Mouse (Mus musculus) macrophage (primary cell): ENCODE results near the gene Gcn1l1. TPM values are rescaled to one million over a fixed set of nuclear protein-coding genes. Genes with fewer than 3 reads are reported as not detected.

Source experiments
- H3K27ac ChIP-seq: fragments of 350-480 bp; formaldehyde crosslinking; 2 replicates; pipeline ENCODE4 v1.9.0; 2021
- H3K36me3 ChIP-seq: fragments of 350-480 bp; formaldehyde crosslinking; 2 replicates; pipeline ENCODE4 v1.9.0; 2021; ENCODE audit errors: inconsistent target
- H3K4me3 ChIP-seq: fragments of 350-480 bp; formaldehyde crosslinking; 2 replicates; pipeline ENCODE4 v1.9.0; 2021; ENCODE audit errors: inconsistent target
- H3K79me2 ChIP-seq: fragments of 350-480 bp; formaldehyde crosslinking; 2 replicates; pipeline ENCODE4 v1.9.0; 2021; ENCODE audit errors: inconsistent target
- WGBS: methylation state at CpG from one replicate; pipeline ENCODE4 v1.1.7; 2026; ENCODE audit warnings: inconsistent platforms; ENCODE audit not compliant: missing documents; 5-methylcytosine and 5-hydroxymethylcytosine counted together
- polyA plus RNA-seq: library from polyadenylated mRNA; stranded (reverse); fragments of 250-400 nt; gene quantifications from 3 replicates; pipeline ENCODE4 v1.2.4, GENCODE M21; 2018; ENCODE audit warnings: inconsistent platforms

The Gcn1l1 gene
- polyA plus RNA-seq, 1 experiment from 2014 or later = 12.9 TPM

DNA sequence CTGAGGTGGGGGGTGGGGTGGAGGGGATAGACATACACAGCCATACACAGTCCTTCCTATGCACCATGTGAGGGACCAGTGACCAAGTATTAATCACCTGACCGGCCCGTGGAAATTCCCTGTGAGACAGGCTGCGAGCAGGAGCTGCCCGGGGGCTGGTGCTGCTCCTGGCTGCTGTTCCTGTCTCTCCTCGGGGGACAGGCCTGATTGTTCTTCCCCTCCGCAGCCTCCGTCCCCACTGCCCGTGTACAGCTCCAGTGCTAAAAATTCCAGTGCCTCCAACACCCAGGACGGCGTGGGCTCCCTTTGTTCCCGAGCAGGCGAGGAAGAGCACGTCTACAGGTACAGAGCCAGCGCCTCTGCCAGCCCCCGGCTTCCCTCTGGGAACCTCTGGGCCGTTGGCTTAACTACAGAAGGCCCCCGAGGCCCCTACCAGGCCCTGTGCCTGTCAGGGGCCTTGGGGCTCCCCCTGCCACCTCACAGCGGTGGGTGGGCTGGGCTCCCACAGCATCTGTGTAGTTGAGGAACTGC, 20.3 kb upstream of the Gcn1l1 start:
- H3K36me3 ChIP-seq = peaks cover 50% of the 10 kb centered on the region
- H3K4me3 ChIP-seq = no peak overlapping the region
- WGBS = 40% methylated on average over 18 of the region's 18 CpGs
- H3K27ac ChIP-seq = no peak overlapping the region
- peaks cover 46% of the 10 kb centered on the region for H3K79me2 ChIP-seq

DNA sequence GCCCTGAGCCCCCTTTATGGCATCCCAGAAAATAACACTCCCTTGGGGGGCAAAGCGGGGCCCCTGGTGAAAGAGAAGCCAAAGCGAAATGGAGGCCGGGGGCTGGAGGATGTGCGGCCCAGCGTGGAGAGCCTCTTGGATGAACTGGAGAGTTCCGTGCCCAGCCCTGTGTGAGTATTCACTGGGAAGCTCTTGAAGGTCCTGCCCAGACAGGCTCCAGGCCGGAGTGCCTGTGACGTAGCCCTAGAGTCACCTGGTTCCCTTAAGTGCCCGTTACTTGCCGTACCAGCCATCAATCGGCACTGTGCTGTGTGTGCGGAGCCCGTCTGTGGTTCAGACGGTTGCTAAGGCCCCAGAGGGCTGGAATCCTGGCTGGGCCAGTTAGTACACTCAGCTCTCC, 19.4 kb upstream of the Gcn1l1 start:
- H3K27ac ChIP-seq = no peak overlapping the region
- peaks cover 37% of the 10 kb centered on the region for H3K79me2 ChIP-seq
- WGBS = 96% methylated on average over 14 of the region's 14 CpGs
- peaks cover 53% of the 10 kb centered on the region for H3K36me3 ChIP-seq
- H3K4me3 ChIP-seq = no peak overlapping the region

DNA sequence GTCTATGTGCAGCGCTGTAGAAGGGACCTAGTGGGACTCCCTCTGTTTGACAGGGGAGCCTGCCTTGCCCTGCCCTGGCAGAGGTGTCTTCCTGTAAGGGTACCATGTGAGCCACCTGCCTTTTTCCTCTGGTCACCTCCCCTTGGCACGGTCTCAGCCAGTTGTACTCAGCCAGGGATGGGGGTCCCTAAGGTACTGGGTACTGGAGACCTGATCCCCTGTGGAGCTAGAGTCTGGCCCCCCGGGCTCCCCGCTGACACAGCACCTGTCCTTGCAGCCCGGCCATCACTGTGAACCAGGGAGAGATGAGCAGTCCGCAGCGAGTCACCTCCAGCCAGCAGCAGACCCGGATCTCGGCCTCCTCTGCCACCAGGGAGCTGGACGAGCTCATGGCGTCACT, 18.5 kb upstream of the Gcn1l1 start:
- H3K36me3 ChIP-seq = peaks cover 54% of the 10 kb centered on the region
- H3K27ac ChIP-seq = no peak overlapping the region
- no peak overlapping the region for H3K4me3 ChIP-seq
- 98% methylated on average over 11 of the region's 11 CpGs for WGBS
- peaks cover 28% of the 10 kb centered on the region for H3K79me2 ChIP-seq

DNA sequence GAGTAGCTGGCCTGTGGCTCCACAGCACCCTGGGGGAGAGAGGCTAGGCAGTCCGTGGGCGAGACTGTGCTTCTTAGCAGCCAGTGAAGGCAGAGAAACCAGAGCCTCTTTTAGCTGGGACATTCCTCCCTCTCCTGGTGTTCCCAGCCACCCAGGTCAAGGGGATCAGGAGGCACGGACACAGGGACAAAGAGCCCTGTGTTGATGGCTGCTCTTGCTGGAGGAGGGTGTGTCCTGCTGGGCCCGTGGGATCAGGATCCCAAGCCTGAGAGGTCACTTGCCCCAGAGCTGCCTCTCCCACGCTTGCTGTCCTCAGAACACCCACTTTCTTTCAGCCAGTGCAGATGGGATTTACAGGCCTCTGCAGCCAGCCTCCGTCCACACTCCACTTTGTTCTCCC, 18.0 kb upstream of the Gcn1l1 start:
- Histone ChIP-seq H3K27ac (no peak overlapping the region), H3K79me2 (peaks cover 23% of the 10 kb centered on the region; the same call in 1 of the 2 replicates), H3K4me3 (no peak overlapping the region), H3K36me3 (peaks cover 59% of the 10 kb centered on the region)
- WGBS = over 99% methylated on average over 6 of the region's 6 CpGs

DNA sequence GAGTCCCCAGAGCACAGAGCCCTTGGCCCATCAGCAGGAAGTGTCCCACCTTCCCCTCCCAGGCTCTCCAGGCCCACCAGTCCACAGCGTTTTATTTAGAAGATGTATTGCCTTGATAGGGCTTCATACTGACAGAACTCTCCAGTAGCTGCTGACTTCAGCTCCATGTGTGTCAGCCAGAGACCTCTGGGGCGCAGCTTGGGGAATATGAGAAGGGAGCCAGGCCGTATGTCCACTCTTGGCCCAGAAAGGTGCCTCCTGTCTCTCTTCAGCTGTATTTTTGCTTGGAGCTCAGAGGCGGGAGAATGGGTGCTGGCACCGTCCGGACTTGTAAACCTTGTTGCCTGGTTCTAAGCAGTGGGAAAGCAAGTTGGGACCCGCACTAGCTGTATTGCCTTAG, 17.6 kb upstream of the Gcn1l1 start:
- Histone ChIP-seq H3K36me3 (peaks cover 63% of the 10 kb centered on the region), H3K4me3 (no peak overlapping the region)
- WGBS = 89% methylated on average over 7 of the region's 7 CpGs

DNA sequence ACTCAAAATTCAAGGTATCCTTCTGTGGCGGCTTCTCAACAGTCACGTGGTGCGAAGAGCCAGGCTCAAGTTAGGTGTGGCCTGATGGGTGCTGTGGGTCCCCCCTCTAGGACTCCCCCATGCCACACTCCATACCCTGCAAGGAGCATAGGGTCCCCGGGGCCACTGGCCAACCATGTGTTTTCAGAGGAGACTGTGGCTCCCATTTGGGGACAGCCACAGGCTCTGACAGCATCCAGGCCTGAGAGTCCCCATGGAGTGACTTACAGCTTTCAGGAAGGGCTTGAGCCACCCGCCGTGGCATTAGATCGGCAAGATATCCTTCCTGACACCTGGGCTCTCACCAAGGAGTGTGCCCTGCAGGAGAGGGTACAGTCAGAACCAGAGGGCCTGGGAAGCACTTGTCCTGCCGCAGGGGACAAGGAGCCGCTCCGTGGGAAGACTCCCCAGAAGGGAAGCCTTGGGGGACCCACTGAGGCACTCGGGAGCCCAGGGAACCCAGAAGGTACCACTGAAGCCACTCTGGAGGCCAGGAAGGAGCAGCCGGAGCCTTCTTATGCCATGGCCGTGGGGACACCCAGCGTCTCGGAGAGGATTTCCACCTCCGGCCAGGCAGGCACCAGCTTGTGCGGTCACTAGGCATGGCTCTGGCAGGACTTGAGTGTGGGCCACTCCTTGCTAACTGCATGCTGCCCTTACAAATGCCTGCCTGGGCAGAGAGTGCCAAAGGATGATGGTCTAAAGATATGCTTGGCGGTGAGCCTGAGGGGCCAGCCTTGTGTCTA, 16.4 kb upstream of the Gcn1l1 start:
- no peak overlapping the region for H3K4me3 ChIP-seq
- 96% methylated on average over 18 of the region's 18 CpGs for WGBS
- peaks cover 75% of the 10 kb centered on the region for H3K36me3 ChIP-seq
- H3K27ac ChIP-seq = no peak overlapping the region
- H3K79me2 ChIP-seq = peaks cover 7% of the 10 kb centered on the region; the same call in 1 of the 2 replicates

More for the DNA sequence above, 17.6 kb upstream of the Gcn1l1 start:
- Histone ChIP-seq H3K79me2 (peaks cover 19% of the 10 kb centered on the region; the same call in 1 of the 2 replicates), H3K27ac (no peak overlapping the region)

DNA sequence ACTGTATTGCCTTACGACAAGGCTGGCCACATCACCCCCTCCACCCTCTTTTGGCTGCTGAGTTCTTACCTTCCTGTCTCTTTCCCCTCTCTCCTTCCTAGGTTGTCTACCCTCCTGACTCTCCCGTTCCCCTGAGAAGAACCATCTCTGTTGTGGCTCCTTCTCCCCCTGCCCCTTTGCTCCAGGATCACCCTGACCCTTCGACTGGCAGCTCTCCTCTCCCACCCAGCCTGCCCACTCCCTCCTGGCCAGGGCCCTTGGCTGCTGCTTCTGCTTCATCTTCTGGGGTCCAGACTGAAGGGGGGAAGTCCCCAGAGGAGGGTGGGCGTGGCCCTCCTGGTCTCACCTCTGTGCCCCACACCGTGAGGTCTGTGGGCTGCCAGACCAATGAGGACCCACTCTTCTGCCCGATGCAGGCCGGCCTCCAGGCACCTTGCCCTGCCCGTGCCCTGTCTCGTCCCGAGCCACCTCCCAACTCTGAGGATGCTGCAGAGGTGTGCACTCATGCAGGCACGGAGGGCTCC, 14.5 kb upstream of the Gcn1l1 start:
- 94% methylated on average over 7 of the region's 11 CpGs for WGBS

DNA sequence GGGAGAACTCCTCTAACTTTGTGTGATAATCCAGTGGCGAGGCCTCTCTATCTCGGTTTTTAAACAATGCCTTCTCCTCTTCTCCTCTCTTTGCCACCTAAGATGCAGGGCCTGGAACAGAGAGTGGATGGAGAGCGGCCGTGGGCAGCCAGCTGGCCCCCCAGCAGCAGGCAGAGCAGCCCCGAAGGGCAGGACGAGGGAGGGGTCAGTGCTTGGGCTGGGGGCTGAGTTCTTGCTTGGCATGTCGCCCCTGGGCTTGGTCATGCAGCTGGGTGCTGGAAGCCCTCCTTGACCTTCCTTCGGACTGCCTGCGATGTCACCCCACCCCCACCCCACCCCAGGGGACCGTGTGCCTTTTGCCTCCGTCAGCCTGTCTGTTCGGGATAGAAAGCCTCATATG, 13.7 kb upstream of the Gcn1l1 start:
- no peak overlapping the region for H3K27ac ChIP-seq
- no peaks in the 10 kb centered on the region; the same call in 1 of the 2 replicates for H3K79me2 ChIP-seq
- peaks cover 63% of the 10 kb centered on the region for H3K36me3 ChIP-seq
- no peak overlapping the region for H3K4me3 ChIP-seq
- WGBS = 97% methylated on average over 12 of the region's 12 CpGs

More for the DNA sequence above, 14.5 kb upstream of the Gcn1l1 start:
- peaks cover 72% of the 10 kb centered on the region for H3K36me3 ChIP-seq
- no peak overlapping the region for H3K4me3 ChIP-seq
- H3K79me2 ChIP-seq = no peaks in the 10 kb centered on the region; the same call in 1 of the 2 replicates
- H3K27ac ChIP-seq = no peak overlapping the region

DNA sequence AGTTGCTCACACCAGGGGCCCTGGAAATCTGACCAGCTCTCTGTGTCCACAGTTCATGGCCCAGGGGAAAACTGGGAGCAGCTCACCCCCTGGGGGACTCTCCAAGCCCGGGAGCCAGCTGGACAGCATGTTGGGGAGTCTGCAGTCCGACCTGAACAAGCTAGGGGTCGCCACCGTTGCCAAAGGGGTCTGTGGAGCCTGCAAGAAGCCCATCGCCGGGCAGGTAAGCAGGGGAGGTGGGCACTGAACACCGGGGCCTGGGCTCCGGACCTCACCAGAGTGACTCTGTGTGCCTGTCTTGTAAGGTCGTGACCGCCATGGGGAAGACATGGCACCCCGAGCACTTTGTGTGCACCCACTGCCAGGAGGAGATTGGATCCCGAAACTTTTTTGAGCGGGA, 13.3 kb upstream of the Gcn1l1 start:
- Histone ChIP-seq H3K27ac (no peak overlapping the region), H3K79me2 (no peaks in the 10 kb centered on the region; the same call in 1 of the 2 replicates), H3K4me3 (no peak overlapping the region), H3K36me3 (peaks cover 59% of the 10 kb centered on the region)
- WGBS = 90% methylated on average over 8 of the region's 13 CpGs

DNA sequence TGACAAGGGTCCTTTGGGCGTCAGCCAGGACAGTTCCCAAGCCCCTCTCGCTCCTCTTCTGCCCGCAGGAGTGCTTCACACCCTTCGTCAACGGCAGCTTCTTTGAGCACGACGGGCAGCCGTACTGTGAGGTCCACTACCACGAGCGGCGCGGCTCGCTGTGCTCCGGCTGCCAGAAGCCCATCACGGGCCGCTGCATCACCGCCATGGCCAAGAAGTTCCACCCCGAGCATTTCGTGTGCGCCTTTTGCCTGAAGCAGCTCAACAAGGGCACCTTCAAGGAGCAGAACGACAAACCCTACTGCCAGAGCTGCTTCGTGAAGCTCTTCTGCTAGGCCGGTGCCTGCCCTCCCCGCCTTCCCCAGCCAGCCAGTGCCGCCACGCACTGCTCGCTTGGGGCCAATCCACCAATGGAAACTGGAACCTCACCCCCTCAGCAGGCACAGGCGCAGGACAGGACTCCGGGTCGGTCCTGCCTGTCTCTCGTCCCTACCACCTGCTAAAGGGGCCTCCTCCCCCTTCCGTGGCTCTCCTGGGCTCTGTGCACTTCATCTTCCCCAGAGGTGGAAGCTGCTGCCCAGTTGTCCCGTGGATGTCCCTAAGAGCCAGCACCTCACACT, 11.1 kb upstream of the Gcn1l1 start:
- H3K27ac ChIP-seq = no peak overlapping the region
- no peak overlapping the region for H3K4me3 ChIP-seq
- H3K79me2 ChIP-seq = no peaks in the 10 kb centered on the region
- 95% methylated on average over 27 of the region's 33 CpGs for WGBS
- peaks cover 39% of the 10 kb centered on the region for H3K36me3 ChIP-seq

DNA sequence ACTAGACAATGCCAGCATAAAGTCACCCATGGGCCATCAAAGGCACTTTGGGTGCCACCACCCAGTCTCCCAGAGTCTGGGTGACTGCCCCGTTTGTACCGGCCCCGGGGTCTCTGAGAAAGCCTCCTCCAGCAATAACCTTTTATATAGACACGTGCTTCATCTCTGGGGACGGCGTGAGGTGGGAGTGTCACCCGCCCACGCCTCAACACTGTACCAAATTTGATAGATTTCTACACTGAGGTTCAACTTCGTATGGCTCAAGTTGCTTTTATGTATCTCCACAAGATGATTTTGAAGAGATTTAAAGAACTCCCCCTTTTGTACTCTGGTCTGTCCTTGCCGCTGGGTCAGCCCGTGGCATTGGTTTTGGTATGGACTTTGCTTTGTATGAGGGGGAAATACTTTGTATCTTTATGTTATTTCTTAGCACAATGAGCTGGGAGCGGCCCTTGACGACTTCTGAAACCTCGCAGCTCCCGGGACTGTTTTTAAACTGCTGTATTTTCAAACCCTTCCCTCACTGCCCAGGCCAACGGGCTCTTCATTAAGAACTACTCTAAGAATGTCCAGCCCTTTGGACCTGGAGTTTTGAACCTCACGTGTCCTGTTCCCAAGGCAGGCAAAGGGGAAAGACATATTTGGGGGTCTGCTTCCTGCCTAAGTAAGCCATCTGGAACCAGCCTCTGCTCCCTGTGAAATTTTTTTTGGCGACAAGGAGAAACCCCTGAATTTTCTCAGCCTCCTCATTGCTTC, 10.3 kb upstream of the Gcn1l1 start:
- 92% methylated on average over 18 of the region's 18 CpGs for WGBS
- no peak overlapping the region for H3K27ac ChIP-seq
- H3K79me2 ChIP-seq = no peaks in the 10 kb centered on the region
- no peak overlapping the region for H3K4me3 ChIP-seq
- peaks cover 31% of the 10 kb centered on the region for H3K36me3 ChIP-seq

DNA sequence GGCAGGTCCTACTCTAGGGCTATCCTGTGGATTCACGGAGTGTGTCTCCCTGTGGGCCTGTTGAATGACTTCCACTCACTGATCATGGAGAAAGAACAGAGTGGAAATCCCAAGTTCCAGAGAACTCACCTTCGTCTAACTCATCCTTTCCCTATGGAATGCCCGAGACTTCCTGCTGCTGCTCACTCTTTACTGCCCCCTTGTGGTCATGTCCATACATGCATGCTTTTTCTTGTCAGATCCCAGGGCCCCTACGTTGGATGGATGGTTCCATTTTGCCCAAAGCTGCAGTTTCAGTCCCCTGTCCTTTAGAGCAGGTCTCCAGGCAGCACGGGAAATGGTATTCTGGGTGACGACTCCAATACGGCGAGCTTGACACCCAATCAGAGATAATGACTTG, 8.8 kb upstream of the Gcn1l1 start:
- peaks cover 28% of the 10 kb centered on the region for H3K36me3 ChIP-seq
- WGBS = 31% methylated on average over 8 of the region's 8 CpGs
- H3K27ac ChIP-seq = no peak overlapping the region
- peaks cover 14% of the 10 kb centered on the region for H3K79me2 ChIP-seq
- no peak overlapping the region for H3K4me3 ChIP-seq

DNA sequence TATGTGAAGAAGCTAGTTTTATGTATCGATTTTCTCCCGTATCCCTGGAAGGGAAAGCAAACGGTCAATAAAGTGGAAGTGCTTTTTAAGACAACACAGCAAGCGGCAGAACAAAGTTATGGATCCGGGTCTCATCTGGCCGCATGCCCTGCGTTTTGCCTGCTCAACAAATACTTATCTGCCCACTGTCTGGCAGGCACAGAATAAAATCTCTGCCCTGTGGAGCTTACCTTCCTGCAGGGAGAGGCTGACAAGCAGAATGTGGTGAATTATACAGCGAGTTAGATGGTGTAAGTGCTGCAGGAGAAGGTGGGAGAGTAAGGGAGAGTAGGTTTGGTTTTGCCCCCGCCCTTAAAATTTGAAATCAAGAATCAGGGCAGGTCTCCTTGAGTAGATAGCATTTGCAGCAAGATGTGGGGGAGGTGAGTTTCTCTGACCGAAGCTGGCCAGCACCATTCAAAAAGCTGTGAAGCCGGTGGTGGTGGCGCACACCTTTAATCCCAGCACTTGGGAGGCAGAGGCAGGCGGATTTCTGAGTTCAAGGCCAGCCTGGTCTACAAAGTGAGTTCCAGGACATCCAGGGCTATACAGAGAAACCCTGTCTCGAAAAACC, 6.8 kb upstream of the Gcn1l1 start:
- WGBS = 92% methylated on average over 11 of the region's 14 CpGs
- no peak overlapping the region for H3K4me3 ChIP-seq
- H3K36me3 ChIP-seq = peaks cover 30% of the 10 kb centered on the region; the same call in 1 of the 2 replicates
- H3K79me2 ChIP-seq = peaks cover 20% of the 10 kb centered on the region
- H3K27ac ChIP-seq = no peak overlapping the region
